Mouse (Mus musculus): ENCODE results near the gene Hoxc4. TPM values are rescaled to one million over a fixed set of nuclear protein-coding genes. Genes with fewer than 3 reads are reported as not detected.

Hoxc4 gene
- polyA plus RNA-seq, 1 experiment from 2014 or later = 19.0 TPM

DNA sequence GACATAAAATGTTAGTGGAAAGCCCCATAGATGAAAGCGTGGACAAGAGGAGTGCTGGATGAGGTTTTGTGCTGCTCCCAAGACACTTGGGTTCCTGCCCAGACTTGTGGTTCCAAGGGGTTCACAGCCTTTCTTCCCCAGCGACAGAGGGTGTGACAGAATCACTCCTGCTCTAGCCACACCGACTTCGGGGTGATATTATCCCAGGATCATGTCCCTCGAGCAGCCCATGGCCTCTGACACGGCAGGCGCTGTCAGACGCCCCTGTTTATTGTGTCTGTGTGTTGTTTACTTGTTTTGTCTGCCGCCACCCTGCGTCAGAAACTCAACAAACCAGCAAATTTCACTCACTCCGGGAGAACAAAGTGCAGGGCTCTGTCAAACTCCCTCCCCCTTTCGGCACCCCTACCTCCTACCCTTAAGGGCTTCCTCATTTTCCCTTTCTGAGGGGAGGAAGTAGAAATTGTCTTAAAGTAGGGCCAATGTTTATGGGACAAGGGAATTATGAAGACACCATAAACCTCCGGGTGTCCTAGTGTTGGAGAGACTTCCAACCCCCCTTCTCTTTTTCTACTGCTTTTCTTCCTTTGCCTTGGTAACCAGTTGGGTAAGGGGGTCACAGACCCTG lies 15.8 kb upstream of the Hoxc4 start:
- peaks cover 68% of the 10 kb centered on the region for H3K4me1 ChIP-seq (ENCODE audit: control insufficient read depth, insufficient read depth, low read length)
- H3K4me3 ChIP-seq (ENCODE audit: low read depth, low read length) = peak overlapping the region; percentile 55
- H3K27me3 ChIP-seq (ENCODE audit: control insufficient read depth, insufficient read depth, low read length) = no peaks in the 10 kb centered on the region
- no peak for ATAC-seq (ENCODE audit: low read depth)
- peak overlapping the region; percentile 76 for H3K9ac ChIP-seq (replicated peaks; ENCODE audit: low read depth, low read length)
- no peaks in the 10 kb centered on the region for H3K36me3 ChIP-seq (ENCODE audit: control insufficient read depth, insufficient read depth, low read length)
- no peaks in the 10 kb centered on the region for H3K9me3 ChIP-seq (ENCODE audit: control insufficient read depth, low read length)
- peak overlapping the region; percentile 92 for H3K4me2 ChIP-seq (ENCODE audit: low read depth, low read length)
- WGBS = 4% methylated on average over 13 of the region's 13 CpGs
- H3K27ac ChIP-seq (ENCODE audit: low read depth, low read length) = peak overlapping the region; percentile 91

DNA sequence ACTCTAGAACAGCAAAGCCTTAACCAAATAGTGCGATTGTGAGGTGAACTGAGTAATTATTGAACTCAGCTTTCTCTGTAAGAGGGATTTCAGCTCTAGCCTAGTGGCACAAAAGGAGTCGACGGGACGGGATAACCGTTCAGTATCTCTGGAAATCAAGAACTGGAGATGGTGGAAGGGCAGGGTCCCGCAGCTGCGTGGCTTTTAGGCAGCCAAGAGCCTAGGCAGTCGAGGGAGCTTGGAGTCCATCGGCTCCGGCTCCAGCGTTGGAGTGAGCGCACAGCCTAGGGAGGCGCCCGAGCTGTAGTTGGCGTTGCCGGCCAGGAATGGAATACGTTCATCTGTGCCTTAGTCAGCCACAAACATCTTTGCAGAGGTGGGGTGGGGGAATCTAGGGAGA lies 13.4 kb upstream of the Hoxc4 start:
- ATAC-seq (ENCODE audit: low read depth) = no peak
- no peaks in the 10 kb centered on the region for H3K9me3 ChIP-seq (ENCODE audit: control insufficient read depth, low read length)
- H3K4me2 ChIP-seq (ENCODE audit: low read depth, low read length) = peak overlapping the region; percentile 83
- H3K4me1 ChIP-seq (ENCODE audit: control insufficient read depth, insufficient read depth, low read length) = peaks cover 88% of the 10 kb centered on the region
- H3K27me3 ChIP-seq (ENCODE audit: control insufficient read depth, insufficient read depth, low read length) = no peaks in the 10 kb centered on the region
- H3K27ac ChIP-seq (ENCODE audit: low read depth, low read length) = peak overlapping the region; percentile 79
- H3K36me3 ChIP-seq (ENCODE audit: control insufficient read depth, insufficient read depth, low read length) = no peaks in the 10 kb centered on the region
- under 1% methylated on average over 17 of the region's 17 CpGs for WGBS
- peak overlapping the region; percentile 28 for H3K4me3 ChIP-seq (ENCODE audit: low read depth, low read length)
- H3K9ac ChIP-seq (replicated peaks; ENCODE audit: low read depth, low read length) = peak overlapping the region; percentile 78

DNA sequence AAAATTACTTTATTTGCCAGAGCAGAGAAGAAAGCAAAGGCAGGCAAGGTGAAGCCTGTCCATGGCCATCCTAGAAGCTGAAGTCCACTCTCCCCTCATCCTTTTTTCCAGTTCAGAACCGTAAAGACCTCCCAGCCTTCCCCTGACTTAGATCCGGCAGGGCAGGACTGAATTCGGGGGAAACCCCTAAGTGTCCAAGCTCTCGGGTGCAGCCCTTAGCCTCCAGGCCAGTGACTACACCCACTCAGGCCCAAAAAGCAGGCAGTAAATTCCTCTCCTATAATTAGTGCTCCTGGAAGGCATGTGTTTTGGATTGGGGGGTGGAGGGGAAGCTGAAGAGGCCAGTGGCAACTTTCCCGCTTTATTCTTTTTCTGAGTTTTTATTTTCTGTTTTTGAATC lies 12.9 kb upstream of the Hoxc4 start:
- no peak for ATAC-seq (ENCODE audit: low read depth)
- H3K4me1 ChIP-seq (ENCODE audit: control insufficient read depth, insufficient read depth, low read length) = peaks cover 92% of the 10 kb centered on the region
- H3K4me2 ChIP-seq (ENCODE audit: low read depth, low read length) = peak overlapping the region; percentile 83
- H3K9ac ChIP-seq (replicated peaks; ENCODE audit: low read depth, low read length) = peak overlapping the region; percentile 78
- no peaks in the 10 kb centered on the region for H3K27me3 ChIP-seq (ENCODE audit: control insufficient read depth, insufficient read depth, low read length)
- peak overlapping the region; percentile 79 for H3K27ac ChIP-seq (ENCODE audit: low read depth, low read length)
- no peaks in the 10 kb centered on the region for H3K36me3 ChIP-seq (ENCODE audit: control insufficient read depth, insufficient read depth, low read length)
- H3K9me3 ChIP-seq (ENCODE audit: control insufficient read depth, low read length) = no peaks in the 10 kb centered on the region
- H3K4me3 ChIP-seq (ENCODE audit: low read depth, low read length) = peak overlapping the region; percentile 28
- 7% methylated on average over 5 of the region's 5 CpGs for WGBS

DNA sequence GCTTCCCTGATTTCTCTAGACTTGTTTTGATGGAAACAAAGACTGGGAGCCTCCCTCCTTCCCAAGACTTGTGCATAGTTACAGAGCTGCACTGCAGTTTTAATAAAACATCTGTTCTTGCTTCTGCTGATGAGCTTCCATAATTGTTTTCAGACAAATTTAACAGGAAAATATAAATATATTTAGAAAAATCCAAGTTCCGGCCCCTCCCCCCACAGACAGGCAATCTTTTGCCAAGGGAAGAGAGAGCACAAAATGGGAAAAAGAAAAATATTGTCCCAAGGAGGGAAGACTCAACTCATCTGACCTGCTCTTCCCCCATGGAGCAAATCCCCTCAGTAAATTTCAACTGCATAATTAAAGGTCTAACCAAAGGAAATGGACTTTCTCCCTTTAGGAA lies 12.4 kb upstream of the Hoxc4 start:
- Histone ChIP-seq H3K27ac (ENCODE audit: low read depth, low read length) (peak overlapping the region; percentile 79), H3K27me3 (ENCODE audit: control insufficient read depth, insufficient read depth, low read length) (no peaks in the 10 kb centered on the region), H3K36me3 (ENCODE audit: control insufficient read depth, insufficient read depth, low read length) (0 out of 2 replicates have a peak, but pooled peaks cover 3% of the 10 kb centered on the region), H3K4me3 (ENCODE audit: low read depth, low read length) (peak overlapping the region; percentile 28; the same call in 1 of the 2 replicates), H3K4me2 (ENCODE audit: low read depth, low read length) (peak overlapping the region; percentile 83), H3K9ac (replicated peaks; ENCODE audit: low read depth, low read length) (peak overlapping the region; percentile 78), H3K4me1 (ENCODE audit: control insufficient read depth, insufficient read depth, low read length) (peaks cover 94% of the 10 kb centered on the region), H3K9me3 (ENCODE audit: control insufficient read depth, low read length) (no peaks in the 10 kb centered on the region)
- WGBS = 21% methylated on average over 1 of the region's 1 CpGs
- no peak for ATAC-seq (ENCODE audit: low read depth)

DNA sequence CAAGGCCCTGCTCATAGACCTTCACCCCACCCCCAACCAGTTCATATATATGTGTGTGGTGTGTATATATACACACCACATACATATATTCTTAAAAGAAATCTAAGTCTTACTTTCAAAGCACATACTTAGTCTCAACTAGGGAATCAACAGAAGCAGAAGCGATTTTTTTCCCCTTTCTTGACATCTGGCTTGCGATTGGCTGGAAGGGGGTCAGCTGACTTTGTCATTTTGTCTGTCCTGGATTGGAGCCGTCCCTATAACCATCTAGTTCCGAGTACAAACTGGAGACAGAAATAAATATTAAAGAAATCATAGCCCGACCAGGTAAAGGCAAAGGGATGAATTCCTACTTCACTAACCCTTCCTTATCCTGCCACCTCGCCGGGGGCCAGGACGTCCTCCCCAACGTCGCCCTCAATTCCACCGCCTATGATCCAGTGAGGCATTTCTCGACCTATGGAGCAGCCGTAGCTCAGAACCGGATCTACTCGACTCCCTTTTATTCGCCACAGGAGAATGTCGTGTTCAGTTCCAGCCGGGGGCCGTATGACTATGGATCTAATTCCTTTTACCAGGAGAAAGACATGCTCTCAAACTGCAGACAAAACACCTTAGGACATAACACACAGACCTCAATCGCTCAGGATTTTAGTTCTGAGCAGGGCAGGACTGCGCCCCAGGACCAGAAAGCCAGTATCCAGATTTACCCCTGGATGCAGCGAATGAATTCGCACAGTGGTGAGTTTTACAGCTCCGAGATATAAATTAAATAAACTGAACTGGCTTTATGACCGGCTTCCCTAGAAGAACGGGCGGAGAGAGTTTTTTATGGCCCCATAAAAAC lies 9.2 kb upstream of the Hoxc4 start:
- 1% methylated on average over 27 of the region's 27 CpGs for WGBS
- Histone ChIP-seq H3K9ac (replicated peaks; ENCODE audit: low read depth, low read length) (peak overlapping the region; percentile 44), H3K27ac (ENCODE audit: low read depth, low read length) (peak overlapping the region; percentile 78), H3K36me3 (ENCODE audit: control insufficient read depth, insufficient read depth, low read length) (0 out of 2 replicates have a peak, but pooled peaks cover 4% of the 10 kb centered on the region), H3K4me1 (ENCODE audit: control insufficient read depth, insufficient read depth, low read length) (peaks cover 94% of the 10 kb centered on the region), H3K4me2 (ENCODE audit: low read depth, low read length) (peak overlapping the region; percentile 83), H3K27me3 (ENCODE audit: control insufficient read depth, insufficient read depth, low read length) (no peaks in the 10 kb centered on the region), H3K9me3 (ENCODE audit: control insufficient read depth, low read length) (no peaks in the 10 kb centered on the region), H3K4me3 (ENCODE audit: low read depth, low read length) (peak overlapping the region; percentile 34)
- no peak for ATAC-seq (ENCODE audit: low read depth)

DNA sequence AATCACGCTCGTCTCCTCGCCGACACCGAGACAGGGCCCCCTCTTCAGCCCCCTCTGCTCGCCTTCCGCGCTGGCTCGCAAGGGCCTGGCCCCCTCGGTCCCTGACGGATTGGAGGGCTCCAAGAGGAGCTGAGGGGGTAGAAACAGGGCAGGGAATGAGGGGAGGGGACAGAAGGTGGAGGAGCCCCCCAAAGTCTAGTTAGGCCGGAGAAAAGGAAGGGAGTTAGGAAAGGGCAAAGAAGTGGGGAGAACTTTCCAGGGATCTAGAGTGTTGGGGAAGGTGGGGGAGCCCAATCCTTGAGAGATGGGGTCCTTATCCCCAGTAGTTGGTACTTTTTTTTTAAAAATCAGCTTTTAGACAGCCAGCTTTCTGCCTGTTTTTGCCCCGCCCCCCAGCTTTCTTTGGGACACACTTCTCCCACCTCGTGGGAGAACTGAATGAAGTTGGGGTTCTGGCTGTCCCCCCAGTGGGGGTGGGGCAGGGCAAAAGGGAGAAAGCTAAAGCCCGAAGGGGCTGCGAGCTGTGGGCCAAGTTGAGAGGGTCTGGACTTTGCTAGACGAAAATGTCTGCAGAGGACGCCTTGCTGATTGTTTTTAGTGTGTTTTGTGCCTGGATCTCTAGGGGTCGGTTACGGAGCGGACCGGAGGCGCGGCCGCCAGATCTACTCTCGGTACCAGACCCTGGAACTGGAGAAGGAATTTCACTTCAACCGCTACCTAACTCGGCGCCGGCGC lies 8.5 kb upstream of the Hoxc4 start:
- no peaks in the 10 kb centered on the region for H3K9me3 ChIP-seq (ENCODE audit: control insufficient read depth, low read length)
- peaks cover 94% of the 10 kb centered on the region for H3K4me1 ChIP-seq (ENCODE audit: control insufficient read depth, insufficient read depth, low read length)
- peak overlapping the region; percentile 83 for H3K4me2 ChIP-seq (ENCODE audit: low read depth, low read length)
- ATAC-seq (ENCODE audit: low read depth) = no peak
- no peaks in the 10 kb centered on the region for H3K27me3 ChIP-seq (ENCODE audit: control insufficient read depth, insufficient read depth, low read length)
- H3K9ac ChIP-seq (replicated peaks; ENCODE audit: low read depth, low read length) = peak overlapping the region; percentile 44
- H3K27ac ChIP-seq (ENCODE audit: low read depth, low read length) = peak overlapping the region; percentile 78
- 0 out of 2 replicates have a peak, but pooled peaks cover 4% of the 10 kb centered on the region for H3K36me3 ChIP-seq (ENCODE audit: control insufficient read depth, insufficient read depth, low read length)
- H3K4me3 ChIP-seq (ENCODE audit: low read depth, low read length) = peak overlapping the region; percentile 34
- 2% methylated on average over 31 of the region's 31 CpGs for WGBS

DNA sequence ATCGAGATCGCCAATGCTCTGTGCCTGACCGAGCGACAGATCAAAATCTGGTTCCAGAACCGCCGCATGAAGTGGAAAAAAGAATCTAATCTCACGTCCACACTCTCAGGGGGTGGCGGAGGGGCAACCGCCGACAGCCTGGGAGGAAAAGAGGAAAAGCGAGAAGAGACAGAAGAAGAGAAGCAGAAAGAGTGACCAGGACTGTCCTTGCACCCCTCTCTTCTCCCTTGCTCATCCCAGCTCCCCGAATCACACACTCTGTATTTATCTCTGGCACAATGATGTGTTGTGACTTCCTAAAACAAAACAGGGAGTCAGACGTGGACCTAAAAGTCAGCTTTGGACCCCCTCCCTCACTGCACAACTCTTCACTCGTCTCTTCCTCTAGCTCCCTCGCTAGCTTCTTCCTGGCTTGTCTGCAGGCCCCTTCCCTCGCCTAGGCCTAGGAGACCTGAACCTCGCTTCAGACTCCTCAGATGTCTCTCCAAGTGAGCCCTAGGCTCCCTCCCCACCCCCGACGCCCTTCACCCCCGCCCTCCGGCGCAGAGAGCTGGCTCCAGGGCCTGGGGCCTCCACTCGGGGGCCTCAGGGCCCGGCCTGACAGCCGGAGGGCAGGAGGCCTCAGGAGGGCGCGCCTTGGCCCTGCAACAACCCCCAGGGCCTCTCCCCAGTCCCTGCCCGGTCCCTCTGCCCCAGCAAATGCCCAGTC lies 7.7 kb upstream of the Hoxc4 start:
- no peaks in the 10 kb centered on the region for H3K9me3 ChIP-seq (ENCODE audit: control insufficient read depth, low read length)
- H3K9ac ChIP-seq (replicated peaks; ENCODE audit: low read depth, low read length) = peak overlapping the region; percentile 44
- 5% methylated on average over 28 of the region's 28 CpGs for whole genome bisulfite sequencing
- no peaks in the 10 kb centered on the region for H3K27me3 ChIP-seq (ENCODE audit: control insufficient read depth, insufficient read depth, low read length)
- peak overlapping the region; percentile 34 for H3K4me3 ChIP-seq (ENCODE audit: low read depth, low read length)
- peaks cover 93% of the 10 kb centered on the region for H3K4me1 ChIP-seq (ENCODE audit: control insufficient read depth, insufficient read depth, low read length)
- no peak for ATAC-seq (ENCODE audit: low read depth)
- peak overlapping the region; percentile 83 for H3K4me2 ChIP-seq (ENCODE audit: low read depth, low read length)
- 0 out of 2 replicates have a peak, but pooled peaks cover 4% of the 10 kb centered on the region for H3K36me3 ChIP-seq (ENCODE audit: control insufficient read depth, insufficient read depth, low read length)
- peak overlapping the region; percentile 78 for H3K27ac ChIP-seq (ENCODE audit: low read depth, low read length)

DNA sequence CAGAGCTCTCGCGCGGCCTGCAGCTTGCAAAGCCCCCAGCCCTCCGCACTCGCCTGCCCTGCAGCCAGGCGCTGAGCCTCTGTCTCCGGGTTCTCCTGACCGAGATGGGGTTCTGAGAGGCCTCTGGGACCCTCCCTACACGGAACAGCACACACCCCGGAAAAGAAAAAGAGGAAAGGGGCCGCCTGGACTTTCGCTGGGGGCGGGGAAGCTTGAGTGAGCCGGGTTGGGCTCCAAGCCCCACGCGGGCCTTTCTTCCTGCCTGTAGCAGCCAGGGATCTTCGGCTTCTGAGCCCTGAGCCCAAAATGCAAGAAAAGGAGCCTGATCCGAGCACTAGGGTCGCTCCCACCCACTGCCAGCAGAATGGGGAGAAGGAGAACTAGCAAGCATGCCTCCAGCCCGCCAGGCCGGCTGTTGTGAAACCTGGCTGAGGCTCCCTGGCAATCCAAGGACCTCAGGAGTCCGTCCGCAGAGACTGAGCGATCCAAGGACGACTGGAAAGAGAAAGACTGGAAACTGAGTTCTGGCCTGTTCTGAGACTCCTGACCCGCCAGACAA lies 6.7 kb upstream of the Hoxc4 start:
- no peaks in the 10 kb centered on the region for H3K9me3 ChIP-seq (ENCODE audit: control insufficient read depth, low read length)
- peaks cover 91% of the 10 kb centered on the region for H3K4me1 ChIP-seq (ENCODE audit: control insufficient read depth, insufficient read depth, low read length)
- H3K36me3 ChIP-seq (ENCODE audit: control insufficient read depth, insufficient read depth, low read length) = 0 out of 2 replicates have a peak, but pooled peaks cover 4% of the 10 kb centered on the region
- 5% methylated on average over 26 of the region's 26 CpGs for WGBS
- peak overlapping the region; percentile 83 for H3K4me2 ChIP-seq (ENCODE audit: low read depth, low read length)
- H3K9ac ChIP-seq (replicated peaks; ENCODE audit: low read depth, low read length) = peak overlapping the region; percentile 44
- ATAC-seq (ENCODE audit: low read depth) = no peak
- H3K27ac ChIP-seq (ENCODE audit: low read depth, low read length) = peak overlapping the region; percentile 71
- H3K4me3 ChIP-seq (ENCODE audit: low read depth, low read length) = peak overlapping the region; percentile 18
- no peaks in the 10 kb centered on the region for H3K27me3 ChIP-seq (ENCODE audit: control insufficient read depth, insufficient read depth, low read length)

All from neural tube, embryonic 14.5 days (tissue).